Mouse (Mus musculus) kidney, adult 11 months (tissue): ENCODE measurements at regions not wholly inside any gene's neighbourhood (a gene's known extent, or its start where the extent isn't known, plus 50 kb on each side); places are given as distances from the start of the nearest gene placed in this dataset.

Experiments
- DNase-seq: peaks from one replicate; pipeline ENCODE4 v3.0.0; 2022

DNA sequence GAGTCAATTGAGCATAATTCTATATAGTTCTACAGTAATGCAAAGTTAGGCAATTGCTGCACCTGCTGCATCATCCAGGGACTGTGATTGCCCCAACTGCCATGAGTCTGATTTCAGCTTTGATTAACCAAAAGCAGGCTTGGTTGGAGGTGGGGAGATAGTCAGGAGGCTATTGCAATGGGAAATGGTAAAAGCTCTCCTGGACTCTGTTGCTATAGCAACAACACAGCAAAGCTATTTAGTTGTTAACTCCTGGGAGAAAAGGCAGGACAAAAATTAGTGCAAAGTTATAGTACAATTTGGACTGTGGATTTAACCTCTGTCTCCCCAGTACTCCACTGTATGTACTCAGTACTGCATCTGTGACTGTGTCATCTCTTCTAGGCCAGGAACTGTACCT lies 51.7 kb upstream of the Rasgrf1 start:
- no peak for DNase-seq

DNA sequence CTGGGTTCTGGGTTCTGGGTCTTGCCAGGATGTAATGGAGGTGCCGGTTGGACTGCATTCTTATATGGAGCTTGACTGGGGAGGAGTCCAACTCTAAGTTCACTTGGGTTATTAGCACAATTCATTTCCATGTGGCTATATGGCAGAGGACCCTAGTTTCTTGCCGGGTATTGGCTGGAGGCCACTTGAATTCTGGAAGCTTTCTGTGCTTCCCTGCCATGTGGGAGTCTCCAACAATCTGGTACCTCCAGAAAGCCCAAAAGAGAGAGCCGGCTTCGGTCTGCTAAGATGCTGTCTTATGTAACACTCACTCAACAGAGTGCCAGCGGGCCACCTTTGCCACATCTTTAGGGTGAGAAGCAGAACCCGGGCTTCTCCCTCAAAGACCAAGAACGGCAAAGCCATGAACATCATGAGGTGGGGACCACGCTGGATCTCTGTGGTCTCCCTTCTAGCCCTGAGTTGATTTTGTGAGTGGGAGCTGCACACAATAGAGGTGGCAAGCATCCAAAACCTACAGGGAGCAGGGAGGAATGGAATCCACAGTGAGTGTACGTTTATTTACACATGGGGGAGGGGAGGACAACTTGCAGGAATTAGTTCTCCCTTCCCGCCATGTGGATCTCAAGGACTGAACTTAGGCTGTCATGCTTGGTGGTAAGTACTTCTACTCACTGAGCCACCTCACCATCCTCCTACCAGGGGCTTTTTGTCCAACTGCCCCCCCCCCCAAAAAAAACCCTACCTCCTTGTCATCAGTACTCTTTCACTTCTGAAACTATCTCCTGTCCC lies 59.0 kb upstream of the Rasgrf1 start:
- no peak for DNase-seq

DNA sequence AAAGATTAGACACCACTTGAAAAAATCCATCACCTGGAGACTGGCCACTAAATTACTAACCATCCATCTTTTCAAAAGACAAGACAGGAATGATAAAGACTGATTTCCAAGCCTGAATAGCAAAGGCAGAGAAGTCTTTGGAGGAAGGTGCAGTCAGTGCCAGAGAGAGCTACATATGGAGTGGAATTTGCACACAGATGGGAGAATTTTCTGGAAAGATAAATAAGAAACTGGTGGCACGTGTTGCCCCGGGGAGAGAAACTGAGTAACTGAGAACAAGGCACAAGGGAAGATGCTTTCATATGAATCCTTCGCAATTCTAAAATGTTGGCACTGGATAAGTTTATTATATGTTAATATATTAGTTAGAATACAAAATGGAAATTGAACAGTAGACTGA lies 59.8 kb upstream of the Rasgrf1 start:
- DNase-seq: no peak

DNA sequence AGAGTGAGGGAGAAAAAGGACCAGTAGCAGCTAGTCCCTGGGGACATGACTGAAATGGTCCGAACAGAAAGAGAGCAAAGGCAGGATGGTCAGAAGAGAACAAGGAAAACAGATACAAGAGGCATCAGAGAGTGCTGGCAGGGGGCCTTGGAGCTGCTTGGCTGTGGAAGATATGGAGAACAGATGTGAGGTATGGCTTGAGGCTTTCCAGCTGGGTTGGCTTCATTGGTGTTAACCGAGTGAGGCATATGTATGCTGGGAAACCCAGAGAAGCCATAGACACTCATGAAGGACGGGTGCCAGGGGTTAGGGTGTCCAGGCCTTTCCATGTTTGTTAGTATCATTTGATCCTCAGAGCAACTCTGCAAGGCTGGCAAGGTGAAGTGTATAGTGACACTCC lies 61.1 kb upstream of the Rasgrf1 start:
- DNase-seq: no peak

DNA sequence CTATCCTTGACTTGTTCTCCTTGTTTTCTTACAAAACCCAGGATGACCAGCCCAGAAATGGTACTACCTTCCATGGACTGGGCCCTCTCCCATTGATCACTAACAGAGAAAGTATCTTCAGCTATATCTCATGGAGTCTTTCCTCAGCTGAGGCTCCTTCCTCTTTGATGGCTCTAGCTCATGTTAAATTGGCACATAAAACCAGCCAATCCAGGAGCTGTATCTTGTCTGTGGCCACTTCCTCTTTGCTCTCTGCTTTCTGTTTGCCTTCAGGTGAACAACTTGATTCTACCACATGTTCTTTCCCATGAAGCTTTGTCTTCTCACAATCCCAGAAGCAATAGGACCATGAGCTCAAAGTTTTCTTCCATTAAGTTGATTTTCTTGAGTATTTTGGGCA lies 62.7 kb upstream of the Rasgrf1 start:
- DNase-seq: no peak

DNA sequence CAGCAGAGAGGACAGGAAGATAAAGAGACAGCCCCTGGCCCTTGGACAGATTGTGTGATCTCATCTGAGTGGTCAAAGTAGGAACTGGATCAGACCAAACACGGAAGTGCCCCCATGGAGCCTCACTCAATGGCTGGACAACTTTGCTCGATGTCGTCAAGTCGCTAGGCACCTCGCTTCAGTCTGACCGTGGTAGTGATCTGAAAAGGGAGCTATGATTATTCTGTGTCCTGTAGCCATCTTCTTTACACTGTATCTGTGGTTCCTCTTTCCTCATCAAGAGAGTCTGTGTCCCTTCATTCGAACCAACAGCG lies 67.0 kb upstream of the Rasgrf1 start:
- no peak for DNase-seq

DNA sequence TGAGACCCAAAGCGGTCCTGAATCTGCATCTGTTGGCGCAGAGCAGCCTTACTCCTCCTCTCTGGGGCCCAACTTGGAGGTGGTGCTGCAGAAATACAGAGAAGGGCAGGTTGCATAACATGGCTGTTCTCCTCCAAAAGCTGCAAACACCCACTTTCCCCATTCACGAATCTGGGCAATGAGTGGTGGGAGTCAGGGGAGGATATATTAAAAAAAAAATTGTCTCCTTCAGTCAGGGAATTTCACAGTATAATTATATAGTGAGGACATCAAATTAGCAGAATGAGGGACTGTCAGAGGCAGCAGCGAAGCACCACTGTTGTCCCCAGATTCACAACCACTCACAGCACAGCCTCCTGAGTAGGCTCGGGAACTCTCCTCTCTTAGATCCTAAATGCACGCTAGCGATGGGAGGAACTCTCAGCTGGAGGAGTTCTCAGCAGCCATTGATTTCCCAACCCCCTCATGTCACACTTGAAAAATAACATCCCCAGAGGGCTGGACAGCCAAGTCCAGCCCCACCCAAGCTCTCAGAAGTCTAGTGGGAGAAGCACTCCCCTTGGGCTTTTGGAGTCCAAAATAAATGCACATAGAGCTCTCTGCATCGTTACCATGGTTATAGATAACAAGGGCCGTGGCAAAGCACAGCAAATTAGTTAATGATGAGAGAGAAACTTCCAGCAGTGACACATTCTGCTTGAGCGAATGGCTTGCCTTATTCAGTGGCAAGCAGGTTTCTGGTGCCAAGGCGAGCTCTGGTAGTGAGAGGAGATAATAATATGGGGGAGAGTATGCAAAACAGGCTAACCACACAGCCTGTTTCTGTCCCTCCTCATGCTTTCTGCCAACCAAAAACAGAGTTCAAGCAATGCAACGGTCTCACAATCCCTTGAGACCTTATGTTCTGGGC lies 67.6 kb upstream of the Rasgrf1 start:
- no peak for DNase-seq

DNA sequence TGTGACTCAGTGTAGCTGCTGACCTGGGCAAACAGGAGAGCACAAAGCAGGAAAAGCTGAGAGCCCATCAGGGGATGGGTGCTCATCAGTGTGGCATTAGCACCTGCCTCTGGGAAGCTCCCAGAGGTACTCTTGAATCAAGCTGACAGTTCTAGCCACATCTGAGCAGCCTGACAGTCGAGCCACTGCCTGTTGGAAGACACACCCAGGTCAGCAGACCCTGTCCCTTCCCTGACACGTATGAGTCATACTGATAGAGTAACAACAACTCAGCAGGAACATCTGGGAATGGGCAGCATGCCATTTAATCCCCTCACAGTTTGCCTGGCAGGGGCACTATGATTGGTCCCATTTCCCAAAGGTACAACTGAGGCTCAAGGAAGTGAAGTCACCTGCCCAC lies 68.3 kb upstream of the Rasgrf1 start:
- DNase-seq: no peak

DNA sequence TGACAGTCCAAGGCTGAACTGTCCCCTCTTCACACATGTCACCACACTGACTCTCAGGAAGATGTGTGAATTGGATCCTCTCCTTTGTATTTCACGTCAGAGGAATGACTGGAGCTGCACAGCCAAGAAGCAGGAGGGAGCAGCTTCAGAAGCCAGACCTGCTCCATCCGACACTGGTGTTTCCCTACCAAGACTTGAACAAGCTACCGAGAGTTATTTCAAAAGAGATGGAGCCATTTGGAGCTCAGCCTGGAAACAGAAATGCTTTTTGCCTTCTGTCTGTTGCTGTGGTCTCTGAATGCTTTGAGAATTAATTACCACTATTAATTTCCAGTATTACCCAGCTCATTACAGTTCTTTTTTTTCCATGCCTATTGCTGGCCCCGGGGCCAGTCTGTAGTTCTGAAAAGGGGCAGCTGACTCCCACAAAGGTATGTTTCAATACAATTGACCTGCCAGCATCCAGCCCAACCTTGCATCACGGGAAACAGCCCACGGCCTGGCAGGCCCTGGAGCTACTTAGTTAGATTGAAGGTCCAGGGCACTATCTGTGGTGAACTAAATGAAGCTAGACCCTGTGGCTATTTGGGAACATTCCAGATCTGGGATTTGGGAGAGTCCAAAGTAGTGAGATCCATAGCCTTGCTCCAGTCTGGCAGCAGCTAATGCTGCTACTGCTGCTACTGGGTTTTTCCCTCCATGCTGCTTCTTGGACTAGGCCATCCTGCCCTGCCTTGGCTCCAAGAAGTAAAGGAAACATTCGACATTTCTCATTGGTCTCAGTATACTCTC lies 73.1 kb upstream of the Rasgrf1 start:
- no peak for DNase-seq

DNA sequence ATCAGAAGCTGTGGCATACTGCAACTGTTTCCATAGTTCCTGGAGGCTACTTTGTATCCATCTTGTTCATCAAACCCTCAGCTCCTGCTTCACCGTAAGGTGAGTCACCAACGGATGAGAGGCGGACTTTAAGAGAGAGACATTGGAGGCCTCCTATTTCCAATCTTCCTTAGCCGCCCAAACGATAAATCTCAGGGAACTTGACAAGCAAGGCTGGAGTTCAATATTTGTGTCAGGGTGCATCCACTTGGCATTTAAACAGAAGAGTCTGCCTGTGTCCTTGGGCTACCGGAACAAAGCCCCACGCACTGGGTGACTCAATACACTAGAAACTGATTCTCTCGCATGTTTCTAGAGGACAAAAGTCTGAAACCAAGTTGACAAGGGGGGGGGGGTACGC lies 76.1 kb upstream of the Rasgrf1 start:
- DNase-seq: no peak

DNA sequence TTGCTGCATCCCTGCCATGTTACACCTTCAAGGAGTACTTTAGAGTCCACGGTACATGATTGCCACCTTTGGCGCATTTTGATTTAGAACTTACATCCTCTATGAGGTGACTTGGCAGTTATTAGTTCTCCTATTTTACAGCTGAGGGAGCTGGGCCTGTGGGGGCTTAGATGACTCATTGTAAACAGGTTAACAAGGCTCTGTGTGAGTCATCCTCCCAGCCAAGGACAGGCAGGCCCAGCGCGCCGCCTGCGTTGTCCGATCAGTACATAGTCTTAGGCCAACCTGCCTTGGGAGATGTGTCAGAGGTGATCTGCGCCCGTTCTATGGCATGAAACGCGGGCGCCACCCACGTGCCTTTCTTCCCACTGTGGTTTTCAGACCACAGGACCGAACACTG lies 77.9 kb upstream of the Rasgrf1 start:
- no peak for DNase-seq

DNA sequence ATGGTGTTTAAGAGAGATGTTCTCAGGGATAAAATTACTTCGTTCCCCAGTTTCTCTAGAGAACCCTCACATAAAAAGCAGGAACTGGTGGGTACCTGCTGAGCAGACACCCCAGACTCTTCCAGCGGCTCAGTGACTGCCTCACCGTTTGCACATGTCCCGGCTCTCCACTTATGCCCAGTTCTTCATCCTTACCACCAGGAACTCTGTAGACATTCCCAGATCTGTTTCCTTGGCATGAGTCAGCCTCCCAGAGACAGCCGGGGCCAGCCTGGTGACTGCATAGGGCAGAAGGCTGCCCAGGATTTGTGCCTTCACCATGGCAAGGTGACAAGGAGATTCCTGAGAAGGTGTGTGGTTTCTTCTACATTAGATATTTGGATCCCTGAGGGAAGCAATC lies 81.6 kb upstream of the Rasgrf1 start:
- DNase-seq: no peak

DNA sequence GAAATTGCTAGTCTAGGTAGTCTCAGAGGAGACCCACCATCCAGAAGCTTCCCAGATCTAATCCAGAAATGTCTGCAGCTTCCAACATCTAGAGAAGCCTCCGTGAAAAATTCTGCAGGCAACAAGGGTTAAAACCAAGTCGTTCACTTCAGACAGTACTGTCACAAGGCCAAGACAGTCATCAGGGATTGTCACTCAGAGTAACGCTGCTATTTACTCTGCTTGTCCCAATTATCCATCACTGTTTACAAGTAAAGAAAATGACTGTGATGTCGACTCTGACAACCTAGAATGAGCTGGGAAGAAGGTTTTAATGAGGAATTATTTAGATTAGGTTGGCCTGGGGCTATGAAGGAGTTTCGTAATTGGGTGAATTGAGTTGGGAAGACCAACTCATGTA lies 82.1 kb upstream of the Rasgrf1 start:
- DNase-seq: no peak

DNA sequence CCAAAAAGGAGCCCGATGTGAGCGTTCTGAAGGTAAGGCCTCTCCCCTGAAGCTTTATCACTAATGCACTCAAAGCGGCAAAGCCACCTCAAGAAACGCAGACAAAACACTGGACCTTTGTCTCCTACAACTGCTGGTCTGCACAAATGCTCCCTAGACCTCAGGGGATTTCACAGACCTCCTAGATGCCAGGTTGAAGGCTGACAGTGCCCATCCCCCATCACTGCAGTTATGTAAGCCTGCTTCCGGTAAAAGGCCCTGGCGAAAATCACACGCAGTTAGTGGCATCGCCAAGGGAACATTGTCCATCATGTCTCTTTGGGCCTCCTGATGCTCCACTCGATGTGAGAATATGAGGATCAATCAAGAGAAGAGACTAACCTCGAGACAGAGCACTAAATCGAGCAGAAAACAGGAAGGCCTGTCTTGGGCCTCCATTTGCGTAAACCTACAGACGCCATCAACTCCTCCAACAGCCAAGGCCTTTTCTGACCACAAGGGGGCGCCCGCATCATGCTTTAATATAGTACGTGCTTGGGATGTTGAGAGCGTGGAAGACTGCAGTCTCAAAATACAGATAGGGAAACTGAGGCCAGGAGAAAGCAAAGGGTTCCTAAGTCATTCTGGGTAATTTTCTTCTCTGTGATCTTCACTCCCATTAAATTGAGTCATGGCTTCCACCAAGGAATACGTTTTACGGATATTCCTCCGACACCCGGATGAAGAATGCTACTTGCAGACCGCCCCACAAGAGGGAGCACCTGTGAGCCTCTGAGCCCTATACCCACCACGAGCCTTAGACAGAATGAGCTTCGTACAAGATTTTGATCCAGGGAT lies 82.8 kb upstream of the Rasgrf1 start:
- DNase-seq: peak; percentile 79

DNA sequence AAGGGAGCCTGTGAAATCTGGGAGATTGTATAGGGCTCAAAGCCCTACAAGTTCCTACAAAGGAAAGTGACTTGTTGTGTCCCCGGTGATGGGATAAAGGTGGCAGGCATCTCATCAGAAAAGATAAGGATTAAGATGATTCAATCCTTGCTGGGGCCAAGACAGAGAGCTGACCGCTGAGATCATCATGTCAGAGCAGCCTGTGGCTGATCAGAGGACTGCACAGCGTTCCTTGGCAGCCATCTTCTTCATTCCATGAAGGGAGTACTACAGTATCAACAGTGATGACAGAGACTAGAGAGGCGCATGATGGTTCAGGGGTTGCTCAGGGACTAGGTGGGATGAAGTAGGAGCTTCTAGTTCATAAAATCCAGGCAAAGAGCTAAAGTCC lies 83.6 kb upstream of the Ankrd34c start:
- no peak for DNase-seq

DNA sequence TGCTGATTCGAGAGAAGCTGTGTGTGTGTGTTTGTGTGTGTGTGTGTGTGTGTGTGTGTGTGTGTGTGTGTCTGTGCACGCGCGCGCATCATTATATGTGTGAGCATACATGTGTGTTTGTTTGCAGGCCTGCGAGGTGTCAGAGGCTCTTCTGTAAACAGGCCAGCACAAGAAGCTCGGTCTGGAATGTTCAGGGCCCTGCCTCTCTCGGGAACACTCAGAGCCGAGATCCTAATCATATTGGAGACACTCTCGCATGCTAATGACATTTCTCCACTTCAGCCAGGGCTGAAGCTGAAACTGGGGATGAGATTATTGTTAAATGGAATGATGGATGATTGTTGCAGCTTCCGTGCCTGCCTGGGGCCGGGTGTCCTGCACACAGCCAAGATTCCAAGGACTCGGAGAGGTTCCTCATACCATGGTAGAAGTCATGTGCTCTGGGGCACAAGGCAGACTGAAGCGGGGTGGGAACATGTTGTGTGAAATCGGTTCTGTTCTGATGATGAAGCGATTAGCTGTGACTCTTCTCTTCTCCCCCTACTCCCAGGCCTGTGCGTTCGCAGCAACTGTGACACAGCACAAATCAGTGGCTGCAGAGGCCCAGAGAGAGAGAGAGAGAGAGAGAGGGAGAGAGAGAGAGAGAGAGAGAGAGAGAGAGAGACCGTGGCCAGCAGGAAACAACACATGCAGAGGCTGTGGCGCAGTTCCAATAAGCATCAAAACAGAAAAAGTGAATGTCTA lies 83.0 kb upstream of the Ankrd34c start:
- no peak for DNase-seq

DNA sequence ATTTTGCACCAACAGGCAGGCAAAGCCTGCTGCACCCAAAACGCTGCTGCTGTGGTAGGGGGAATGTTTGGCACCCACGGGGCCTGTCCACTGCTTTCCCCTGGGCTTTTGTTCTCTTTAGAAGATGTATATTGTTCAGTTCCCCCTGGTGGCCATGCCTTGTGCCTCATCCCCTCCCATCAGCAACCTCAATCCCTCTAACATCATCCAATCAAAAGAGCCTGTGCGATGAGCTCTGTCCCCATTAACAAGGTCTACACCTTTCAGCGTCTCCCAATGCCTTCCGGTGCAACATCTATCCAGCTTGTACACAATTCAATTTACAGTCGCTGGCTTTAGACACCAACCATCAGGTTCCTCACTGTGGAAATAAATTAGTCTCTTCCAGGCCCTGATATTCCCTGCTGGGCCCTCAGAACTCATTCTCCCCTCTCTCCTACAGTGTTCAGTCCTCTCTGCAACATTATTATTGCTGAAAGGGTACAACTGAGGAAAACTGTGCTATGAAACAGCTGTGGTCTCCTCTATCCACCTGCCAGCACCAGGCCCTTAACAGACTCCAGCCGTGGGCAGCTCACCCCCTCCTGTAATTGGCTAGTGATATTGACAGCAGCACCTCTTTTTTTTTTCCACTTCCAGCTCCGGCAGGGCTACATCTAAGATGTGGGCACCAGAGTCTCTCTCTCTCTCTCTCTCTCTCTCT lies 75.5 kb upstream of the Ankrd34c start:
- no peak for DNase-seq

DNA sequence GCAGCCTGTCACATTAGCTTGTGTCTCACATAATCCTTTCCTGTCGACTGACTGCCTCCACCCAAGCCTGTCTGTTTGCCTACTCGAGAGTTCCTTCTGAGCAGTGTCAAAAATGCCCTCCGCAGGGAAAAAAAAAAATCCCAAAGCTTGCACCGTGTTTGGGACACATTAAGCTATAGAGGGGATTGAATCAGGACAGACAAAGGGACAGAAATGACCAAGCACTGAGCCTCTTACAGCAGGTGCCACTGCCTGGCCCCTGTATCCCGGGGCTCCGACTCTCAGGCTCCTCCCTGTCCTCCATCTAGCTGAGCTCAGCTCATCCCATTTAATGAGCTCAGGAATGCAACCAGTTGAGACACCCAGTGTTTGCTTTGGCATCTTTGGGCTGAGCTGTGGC lies 69.1 kb upstream of the Ankrd34c start:
- no peak for DNase-seq

DNA sequence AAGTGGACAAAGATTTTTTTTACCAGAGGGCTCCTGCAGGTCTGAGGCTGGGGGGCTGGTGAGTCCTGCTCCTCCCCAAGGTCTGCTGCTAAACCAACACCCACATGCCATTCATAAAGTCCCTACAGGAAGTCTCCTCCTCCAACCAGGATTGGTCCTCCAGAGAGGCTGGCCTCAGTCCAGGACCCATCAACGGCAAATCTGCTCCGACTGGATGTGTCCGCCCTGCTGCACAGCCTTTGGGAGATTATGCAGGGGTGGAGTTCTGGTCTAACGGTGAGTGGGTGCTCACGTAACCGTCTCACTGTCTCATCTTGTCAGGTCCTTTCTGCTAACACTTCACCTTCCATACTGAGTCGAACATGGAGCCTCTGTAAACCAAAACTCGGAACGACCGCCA lies 64.4 kb upstream of the Ankrd34c start:
- no peak for DNase-seq

DNA sequence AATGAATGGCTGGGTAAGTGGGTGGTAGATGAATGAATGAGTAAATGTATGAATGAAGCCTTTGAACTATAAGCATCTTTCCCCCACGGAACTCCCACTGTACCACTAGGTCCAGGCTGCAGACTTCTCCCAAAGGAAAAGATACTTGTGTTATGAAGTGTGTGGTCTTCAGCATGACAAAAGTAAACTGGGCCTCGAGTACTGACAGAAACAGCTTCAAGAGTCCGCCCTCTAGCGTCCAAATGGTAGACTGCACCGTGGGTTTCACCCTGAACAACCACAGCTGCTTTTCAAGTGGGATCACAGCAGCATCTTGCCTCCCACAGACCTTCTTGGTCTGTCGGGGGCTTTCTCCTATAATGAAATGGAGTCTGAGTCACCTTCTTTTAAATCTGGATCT lies 54.7 kb upstream of the Ankrd34c start:
- peak; percentile 10 for DNase-seq

DNA sequence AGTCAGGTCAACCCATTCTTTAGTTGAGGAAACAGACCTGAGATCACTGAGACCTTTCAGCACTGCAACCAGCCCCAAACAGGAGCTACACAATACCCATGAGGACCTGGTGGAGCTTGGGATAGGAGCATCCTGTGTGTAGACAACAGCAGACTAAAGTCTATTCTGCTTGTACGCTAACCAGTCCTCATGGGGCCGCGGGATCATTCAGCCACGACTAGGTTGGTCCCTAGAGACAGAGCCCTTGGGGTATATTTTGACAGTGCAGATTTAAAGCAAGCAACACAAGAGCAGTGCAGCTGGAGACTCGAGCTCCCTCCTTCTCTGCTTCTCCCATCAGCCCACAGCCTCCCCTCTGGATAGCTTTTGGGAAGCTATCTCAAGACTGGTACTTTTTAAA lies 51.7 kb upstream of the Ankrd34c start:
- no peak for DNase-seq
